Mouse (Mus musculus) cerebellum, adult 2 months (tissue): ENCODE measurements around the gene Acss1. TPM values are rescaled to one million over a fixed set of nuclear protein-coding genes. Genes with fewer than 3 reads are reported as not detected.

ENCODE experiments used
- DNase-seq, 2 experiments: peaks; one replicate each; pipeline ENCODE4 v3.0.0; 2021
- H3K27ac ChIP-seq: fragments of 200-500 bp; 2 replicates; pipeline ENCODE4 v1.5.1; 2012; ENCODE audit warnings: low read length, control low read depth, inconsistent platforms; ENCODE audit not compliant: insufficient read depth
- H3K27me3 ChIP-seq: fragments of 200-500 bp; 2 replicates; pipeline ENCODE4 v1.6.1; 2012; ENCODE audit warnings: inconsistent platforms, mild to moderate bottlenecking, low read length, moderate library complexity; ENCODE audit not compliant: control insufficient read depth, insufficient read depth
- H3K4me1 ChIP-seq: fragments of 200-500 bp; 2 replicates; pipeline ENCODE4 v1.6.1; 2011; ENCODE audit warnings: low read length; ENCODE audit not compliant: control insufficient read depth, insufficient read depth
- H3K4me3 ChIP-seq: fragments of 200-500 bp; replicated peaks from 2 replicates; pipeline ENCODE3; 2011; ENCODE audit warnings: mild to moderate bottlenecking, low read depth, low read length, control low read depth; ENCODE audit not compliant: insufficient read depth
- CTCF ChIP-seq: fragments of 200-500 bp; IDR thresholded peaks from 2 replicates; pipeline ENCODE4 v1.5.1; 2011; ENCODE audit warnings: low read depth, mild to moderate bottlenecking, control low read depth, low read length, moderate library complexity, borderline replicate concordance; ENCODE audit not compliant: insufficient read depth
- POLR2A ChIP-seq: fragments of 200-500 bp; IDR thresholded peaks from 2 replicates; pipeline ENCODE4 v1.6.1; 2011; ENCODE audit warnings: low read length, control low read depth, borderline replicate concordance; ENCODE audit not compliant: insufficient read depth
- WGBS: fragments of 180-500 bp; shearing (Covaris S2); methylation state at CpG from one replicate; pipeline ENCODE4 v1.1.7; 2018; 5-methylcytosine and 5-hydroxymethylcytosine counted together
- polyA plus RNA-seq: library from polyadenylated mRNA; depleted of rRNA; stranded (reverse); fragments of >200 nt; gene quantifications from 2 replicates; pipeline ENCODE4 v1.2.3, GENCODE M21; 2012

The Acss1 gene
- polyA plus RNA-seq, 1 experiment, result 15.7 TPM

- no peak for TF ChIP-seq CTCF
- TF ChIP-seq POLR2A, result no peak
- no peak for DNase-seq
- Histone ChIP-seq H3K4me1 (no peaks in the 10 kb centered on the region), H3K27ac (no peak overlapping the region), H3K27me3 (no peaks in the 10 kb centered on the region; the same call in 1 of the 2 replicates), H3K4me3 (no peak overlapping the region)
- WGBS, result 69% methylated on average over 8 of the region's 8 CpGs
Observed at GRCm38 (mm10) chr2:150671609-150672290, 3.5 kb upstream of the Acss1 start.

DNA sequence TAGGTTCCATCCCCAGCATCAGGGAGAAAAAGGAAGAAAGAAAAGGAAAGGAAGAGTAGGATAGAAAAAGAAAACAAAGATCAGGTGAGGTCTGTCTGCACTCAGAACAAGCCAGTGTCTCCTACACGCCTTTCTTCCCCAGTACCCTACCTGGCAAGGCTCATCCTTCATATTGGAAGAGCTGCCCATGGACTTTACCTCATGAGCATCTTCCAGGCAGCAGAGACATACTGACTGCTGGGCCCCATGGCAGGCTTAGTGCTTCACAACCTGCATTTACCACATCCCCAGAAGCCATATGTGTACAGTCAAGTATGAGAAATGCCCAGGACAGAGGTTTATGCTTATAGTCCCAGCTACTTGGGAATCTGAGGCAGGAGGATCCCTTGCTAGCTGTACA, 2.6 kb upstream of the Acss1 start:
- H3K4me1 ChIP-seq, result no peaks in the 10 kb centered on the region
- 91% methylated on average over 1 of the region's 1 CpGs for WGBS
- H3K27me3 ChIP-seq, result no peaks in the 10 kb centered on the region; the same call in 1 of the 2 replicates
- no peak overlapping the region for H3K27ac ChIP-seq
- no peak for DNase-seq
- TF ChIP-seq CTCF (no peak), POLR2A (no peak)
- H3K4me3 ChIP-seq, result no peak overlapping the region

DNA sequence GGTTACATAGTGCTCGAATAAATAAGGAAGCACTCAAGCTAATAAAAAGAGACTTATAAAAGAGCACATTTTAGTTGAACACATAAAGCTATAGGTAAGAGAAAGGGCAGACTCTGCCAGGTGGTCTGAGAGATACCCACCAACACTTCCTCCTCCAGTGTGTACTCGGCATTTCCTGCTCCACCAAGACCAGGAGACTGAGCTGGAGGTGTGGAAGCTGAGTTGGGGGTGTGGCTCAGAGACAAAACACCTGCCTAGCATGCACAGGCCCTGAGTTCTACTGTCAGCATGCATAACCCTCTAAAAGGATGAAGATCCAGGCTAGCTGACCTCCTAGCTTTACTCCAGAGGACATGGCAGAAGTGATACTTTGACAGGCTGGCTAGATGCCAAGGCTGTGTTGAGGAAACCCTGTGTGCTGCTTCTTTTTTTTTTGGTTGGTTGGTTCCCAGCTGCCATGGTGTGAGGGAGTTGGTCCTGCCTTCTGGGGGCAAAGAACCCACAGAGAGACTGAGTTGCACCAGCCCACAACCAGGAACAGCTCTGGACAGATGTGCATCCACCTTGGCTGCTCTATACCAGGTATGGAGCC, 1.2 kb upstream of the Acss1 start:
- 73% methylated on average over 2 of the region's 2 CpGs for WGBS
- TF ChIP-seq CTCF, result no peak
- no peak for TF ChIP-seq POLR2A
- no peak for DNase-seq
- Histone ChIP-seq H3K4me3 (no peak overlapping the region), H3K4me1 (no peaks in the 10 kb centered on the region), H3K27ac (no peak overlapping the region), H3K27me3 (no peaks in the 10 kb centered on the region; the same call in 1 of the 2 replicates)

GRCm38 (mm10) chr2:150668956-150669355, 656 bp upstream of the Acss1 start:
- Histone ChIP-seq H3K4me1 (no peaks in the 10 kb centered on the region), H3K27me3 (no peaks in the 10 kb centered on the region; the same call in 1 of the 2 replicates), H3K4me3 (no peak overlapping the region), H3K27ac (no peak overlapping the region)
- WGBS, result 70% methylated on average over 5 of the region's 5 CpGs
- TF ChIP-seq CTCF, result no peak
- no peak for TF ChIP-seq POLR2A
- no peak for DNase-seq

- no peak for DNase-seq
- 10% methylated on average over 17 of the region's 17 CpGs for WGBS
- no peaks in the 10 kb centered on the region; the same call in 1 of the 2 replicates for H3K27me3 ChIP-seq
Observed at GRCm38 (mm10) chr2:150667065-150667819, 1.1 kb downstream of the Acss1 start.

DNA sequence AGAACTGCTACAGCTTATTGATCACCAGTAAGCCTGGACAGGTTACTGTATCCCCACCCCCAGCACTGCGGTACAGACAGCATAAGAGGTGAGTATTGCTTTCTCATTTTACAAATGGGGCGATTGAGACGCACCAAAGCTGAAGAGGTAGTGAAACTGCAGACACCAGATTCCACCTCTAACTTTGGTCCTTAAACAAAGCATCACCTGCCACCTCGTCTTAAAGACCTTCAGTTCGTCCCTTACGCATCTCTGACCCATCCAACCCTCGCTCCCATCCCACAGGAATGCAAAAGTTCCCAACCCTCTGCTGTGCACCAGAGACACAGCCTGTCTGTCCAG, 1.6 kb downstream of the Acss1 start:
- WGBS, result 67% methylated on average over 7 of the region's 7 CpGs
- no peak overlapping the region for H3K27ac ChIP-seq
- no peaks in the 10 kb centered on the region; the same call in 1 of the 2 replicates for H3K27me3 ChIP-seq
- H3K4me3 ChIP-seq, result no peak overlapping the region
- no peak for TF ChIP-seq CTCF
- no peak for TF ChIP-seq POLR2A
- DNase-seq, result no peak
- no peaks in the 10 kb centered on the region for H3K4me1 ChIP-seq

More at GRCm38 (mm10) chr2:150667065-150667819, 1.1 kb downstream of the Acss1 start:
- H3K4me1 ChIP-seq, result no peaks in the 10 kb centered on the region
- no peak overlapping the region for H3K27ac ChIP-seq
- TF ChIP-seq CTCF, result no peak
- no peak for TF ChIP-seq POLR2A
- H3K4me3 ChIP-seq, result peak overlapping the region; percentile 44

DNA sequence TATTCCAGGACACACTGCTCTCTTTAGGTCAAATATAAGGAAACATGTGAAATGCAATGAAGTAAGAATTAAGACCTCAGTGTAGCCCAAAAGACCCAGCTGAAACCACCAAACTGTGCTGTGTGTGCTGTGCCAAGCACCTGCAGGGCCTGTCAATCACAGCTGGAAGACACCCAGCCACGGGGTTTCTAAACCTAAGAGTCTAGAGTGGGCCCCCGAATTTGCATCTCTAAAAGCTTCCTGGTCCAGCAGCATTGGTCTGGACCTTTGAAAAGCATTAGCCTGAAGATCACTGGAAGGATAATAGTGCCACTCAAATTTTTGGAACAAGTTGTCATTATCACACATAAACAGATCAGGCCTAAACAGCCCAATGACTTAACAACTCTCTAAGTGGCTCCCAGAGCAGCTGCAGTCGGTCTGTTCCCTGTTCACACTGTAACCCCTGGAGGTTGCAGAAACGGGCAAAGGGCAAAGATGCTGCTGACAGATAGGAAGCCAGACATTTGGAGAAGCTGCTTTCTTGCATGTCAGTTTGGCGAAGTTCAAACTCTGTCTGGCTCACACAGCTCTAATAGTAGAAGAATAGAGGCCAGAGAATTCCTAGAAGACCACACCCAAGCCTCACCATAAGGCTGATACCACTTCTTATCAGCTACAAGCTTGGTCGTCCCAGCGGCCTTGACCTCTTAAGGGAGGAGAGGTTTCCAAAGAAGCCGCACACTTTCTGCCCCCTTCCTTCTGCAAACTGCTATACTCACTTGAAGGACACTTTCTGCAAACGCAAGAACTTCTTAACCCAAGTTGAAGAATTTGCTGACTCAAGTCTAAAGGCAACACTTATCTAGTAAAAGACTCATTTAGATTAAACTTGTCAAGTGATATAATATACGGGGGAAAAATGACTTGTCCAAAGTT, 2.5 kb downstream of the Acss1 start:
- WGBS, result 62% methylated on average over 10 of the region's 10 CpGs

More for the DNA sequence above, 2.5 kb downstream of the Acss1 start:
- no peaks in the 10 kb centered on the region for H3K4me1 ChIP-seq
- H3K4me3 ChIP-seq, result no peak overlapping the region
- DNase-seq, result no peak
- no peaks in the 10 kb centered on the region; the same call in 1 of the 2 replicates for H3K27me3 ChIP-seq
- TF ChIP-seq CTCF (no peak), POLR2A (no peak)
- no peak overlapping the region for H3K27ac ChIP-seq
